Mouse (Mus musculus) spleen, adult 2 months (tissue): ENCODE data around the gene Lst1.

Experiments
- CTCF ChIP-seq: fragments of 200-500 bp; IDR thresholded peaks from 2 replicates; pipeline ENCODE4 v1.5.1; 2011; ENCODE audit warnings: mild to moderate bottlenecking, inconsistent platforms; ENCODE audit not compliant: insufficient read depth, insufficient read length, insufficient replicate concordance; ENCODE audit errors: extremely low read depth
- POLR2A ChIP-seq: fragments of 200-500 bp; IDR thresholded peaks from 2 replicates; pipeline ENCODE4 v1.6.1; 2011; ENCODE audit warnings: low read depth, low read length, inconsistent platforms

DNA sequence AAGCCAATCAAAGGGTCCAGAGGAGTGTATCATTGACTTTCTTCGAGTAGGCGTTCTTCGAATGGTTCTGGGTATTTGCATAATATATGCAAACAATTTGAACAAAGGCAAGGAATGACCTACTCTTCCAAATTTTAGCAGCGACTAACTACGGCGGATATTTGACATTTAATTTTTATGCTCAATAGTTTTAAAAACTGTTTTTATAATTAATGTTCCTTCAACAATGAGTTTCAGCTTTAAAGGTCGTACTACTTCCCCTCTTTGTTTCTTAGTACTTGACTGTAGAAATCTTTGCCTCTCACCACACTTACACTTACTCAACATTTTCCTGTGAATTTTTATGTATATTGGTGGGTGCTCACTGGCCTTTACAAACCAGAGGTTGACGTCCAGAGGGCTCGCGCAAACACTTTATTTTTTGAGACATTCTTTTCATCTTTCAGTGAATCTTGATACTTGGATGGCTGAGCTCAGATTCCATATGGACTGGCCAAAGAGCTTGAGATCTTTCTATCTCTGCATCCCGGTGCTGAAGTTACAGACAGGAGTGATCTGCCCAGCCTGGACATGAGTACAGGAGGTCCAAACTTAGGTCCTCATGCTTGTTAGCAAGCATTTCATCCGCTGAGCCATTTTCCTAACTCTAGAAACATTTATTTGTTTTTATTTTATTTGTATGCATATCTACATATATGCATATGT, 22.6 kb downstream of the Lst1 start:
- TF ChIP-seq CTCF, result no peak
- no peak for TF ChIP-seq POLR2A
